ENCODE assay signal across 9 mouse cellular contexts in genomic region chr9:21166516-21166915, GRCm38 (mm10). TPM values are rescaled to one million over a fixed set of nuclear protein-coding genes. Genes with fewer than 3 reads are reported as not detected.
DNase-seq lines count a peak whose midpoint lies in the region; ATAC-seq lines count a peak whose summit lies in the region.
"Had no signal": no experiment of that assay in that cellular context is flagged by ENCODE, and none has a peak within 500 bp of the region (broad histone marks: within the 10 kb centered on the region; RNA-seq: fewer than 3 reads in every experiment).

No protein-coding gene starts in this region.

- no peak overlapping the region for H3K4me2 ChIP-seq in neural tube, embryonic 11.5 days (ENCODE audit: low read depth)
- peak overlapping the region; percentile 84 for H3K4me2 ChIP-seq in liver, embryonic 12.5 days

- H3K27ac ChIP-seq in neural tube, embryonic 11.5 days (ENCODE audit: low read depth, low read length): no peak overlapping the region
- peak overlapping the region; percentile 90; the same call in 1 of the 2 replicates for H3K27ac ChIP-seq in liver, embryonic 12.5 days

- peaks cover 52% of the 10 kb centered on the region for H3K27me3 ChIP-seq in neural tube, embryonic 11.5 days (ENCODE audit: control insufficient read depth, insufficient read depth, low read length)
- H3K27me3 ChIP-seq in liver, embryonic 12.5 days (replicated peaks): peaks cover 60% of the 10 kb centered on the region

- H3K4me3 ChIP-seq in neural tube, embryonic 11.5 days (ENCODE audit: low read depth, low read length): peak overlapping the region; percentile 35; the same call in 1 of the 2 replicates
- peak overlapping the region; percentile 54 for H3K4me3 ChIP-seq in liver, embryonic 12.5 days

- H3K4me1 ChIP-seq in neural tube, embryonic 11.5 days (ENCODE audit: control insufficient read depth, insufficient read depth, low read length): peaks cover 13% of the 10 kb centered on the region
- peaks cover 64% of the 10 kb centered on the region for H3K4me1 ChIP-seq in liver, embryonic 12.5 days

- no peaks in the 10 kb centered on the region for H3K36me3 ChIP-seq in neural tube, embryonic 11.5 days (ENCODE audit: control insufficient read depth, insufficient read depth, low read length)
- no peaks in the 10 kb centered on the region for H3K36me3 ChIP-seq in liver, embryonic 12.5 days

- no peak overlapping the region for H3K9ac ChIP-seq in neural tube, embryonic 11.5 days (ENCODE audit: low read length)
- peak overlapping the region; percentile 51; the same call in 1 of the 2 replicates for H3K9ac ChIP-seq in liver, embryonic 12.5 days

- DNase-seq in cerebellum, postnatal 10 days: peak; percentile 52 to 56
- DNase-seq in cerebellum, adult 11-12 months: no peak
- DNase-seq in neural tube, embryonic 11.5 days (ENCODE audit: low spot score): no peak
- no peak for DNase-seq in neural tube, embryonic 10.5 days (ENCODE audit: extremely low spot score, low spot score)
- DNase-seq in testis, postnatal 10 days (ENCODE audit: low spot score): peak; percentile 50
- no peak for DNase-seq in spleen, adult 12 weeks (ENCODE audit: low spot score)
- no peak for DNase-seq in ovary, postnatal 14 days (ENCODE audit: low spot score)
- DNase-seq: kidney, adult 8-10 months had no signal

- no peak for ATAC-seq in neural tube, embryonic 11.5 days (ENCODE audit: insufficient read depth, low FRiP score, low TSS enrichment)
- ATAC-seq in liver, embryonic 12.5 days: no peak

- H3K9me3 ChIP-seq in neural tube, embryonic 11.5 days (ENCODE audit: control insufficient read depth, low read length): no peaks in the 10 kb centered on the region
- H3K9me3 ChIP-seq in liver, embryonic 12.5 days (replicated peaks): no peaks in the 10 kb centered on the region

- 34% methylated on average over 3 of the region's 3 CpGs for WGBS in neural tube, embryonic 11.5 days
- WGBS in liver, embryonic 12.5 days (ENCODE audit: insufficient replicate concordance): 16% methylated on average over 3 of the region's 3 CpGs

RNA-seq across cellular contexts. Expression of gene Pde4a, which starts 1.0 kb away (rescaled TPM):
- 5.4 and 7.5 TPM in 2 replicates for polyA plus RNA-seq in neural tube, embryonic 11.5 days (2014; fragmentation: Nextera tagmentation; extraction: Ambion mirVana)
- 2.6 and 2.9 TPM in 2 replicates for polyA plus RNA-seq in liver, embryonic 12.5 days (2016; fragmentation: Nextera tagmentation; extraction: Ambion mirVana)

RNA-seq across cellular contexts. Expression of gene Cdc37, which starts 16.7 kb away (rescaled TPM):
- 319 and 341 TPM in 2 replicates for polyA plus RNA-seq in neural tube, embryonic 11.5 days (2014; fragmentation: Nextera tagmentation; extraction: Ambion mirVana)
- polyA plus RNA-seq in liver, embryonic 12.5 days (2016; fragmentation: Nextera tagmentation; extraction: Ambion mirVana): 221 and 228 TPM in 2 replicates

RNA-seq across cellular contexts. Expression of gene Tyk2, which starts 35.5 kb away (rescaled TPM):
- 8.6 and 9.2 TPM in 2 replicates for polyA plus RNA-seq in neural tube, embryonic 11.5 days (2014; fragmentation: Nextera tagmentation; extraction: Ambion mirVana)
- polyA plus RNA-seq in liver, embryonic 12.5 days (2016; fragmentation: Nextera tagmentation; extraction: Ambion mirVana): 8.5 and 10.4 TPM in 2 replicates

Comparison
In these comparisons a context has a peak if more than half of its experiments do, and no peak if none do; other contexts are left out.
1. DNase-seq: peak in cerebellum, postnatal 10 days (2 of 2) and testis, postnatal 10 days (single experiment); none in cerebellum, adult 11-12 months (single experiment), neural tube, embryonic 11.5 days (single experiment), neural tube, embryonic 10.5 days (single experiment), spleen, adult 12 weeks (single experiment) and ovary, postnatal 14 days (single experiment).